Mouse (Mus musculus): ENCODE data around the gene Alpk3. TPM values are rescaled to one million over a fixed set of nuclear protein-coding genes. Genes with fewer than 3 reads are reported as not detected.

The Alpk3 gene
- total RNA-seq, 1 experiment, result 3.3 TPM

DNA sequence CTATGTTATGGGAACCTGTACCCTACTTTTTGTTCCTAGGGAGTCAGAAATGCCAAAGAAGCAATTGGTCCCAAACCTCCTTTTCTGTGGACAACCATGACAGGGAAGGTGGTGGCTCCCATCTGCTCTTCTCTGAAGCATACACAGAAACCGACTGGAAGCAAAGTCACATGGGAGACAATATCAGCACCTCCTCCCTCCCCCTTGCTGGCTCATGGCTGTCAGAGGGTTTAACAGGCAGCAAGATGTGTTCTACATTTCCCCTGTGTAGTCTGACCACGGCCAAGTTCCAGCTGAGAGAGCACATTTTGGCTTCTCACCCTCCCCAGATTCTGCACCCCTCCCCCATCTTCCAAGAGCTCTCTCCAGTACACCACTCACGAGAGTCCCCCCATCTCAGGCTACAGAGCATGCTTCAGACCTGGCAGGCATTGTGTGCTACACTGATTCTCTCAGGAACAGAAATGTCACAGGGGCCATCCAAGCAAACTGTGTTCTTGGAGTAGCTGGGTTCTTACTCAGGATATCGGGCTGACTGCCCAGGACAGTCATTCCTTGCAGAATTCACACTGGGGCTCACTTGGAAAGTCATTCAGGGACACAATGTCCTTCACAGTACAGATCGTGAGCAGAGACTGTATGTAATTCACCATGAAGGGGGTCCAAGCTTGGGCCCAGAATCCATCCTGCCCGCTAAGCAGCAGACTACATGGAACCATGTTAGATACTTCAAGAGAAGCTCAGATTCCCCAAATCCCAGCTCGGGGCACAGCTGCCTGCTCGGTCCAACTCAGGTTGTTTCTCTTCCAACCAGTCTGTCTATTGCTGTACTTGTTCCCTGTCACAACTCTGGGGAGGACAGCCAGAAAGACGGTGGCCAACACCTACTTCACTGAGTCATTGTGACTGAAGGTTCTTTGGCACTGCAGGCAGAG is 52.6 kb downstream of the Alpk3 start:
- Histone ChIP-seq H3K4me3 (ENCODE audit: insufficient read depth in 1 of 2, low read depth in 1 of 2, low read length in 2 of 2, poor library complexity in 1 of 2, severe bottlenecking in 1 of 2) (no peak overlapping the region), H3K9ac (ENCODE audit: insufficient read depth, low read depth, low read length, poor library complexity, severe bottlenecking) (no peak overlapping the region), H3K4me1 (ENCODE audit: control insufficient read depth in 2 of 2, insufficient read depth in 2 of 2, low read length in 2 of 2, poor library complexity in 1 of 2) (peaks cover 9 to 17% of the 10 kb centered on the region in 2 experiments; a peak in 3 of 4 replicates), H3K27ac (ENCODE audit: insufficient read depth, low read depth, low read length, poor library complexity, severe bottlenecking) (no peak overlapping the region), H3K9me3 (ENCODE audit: control insufficient read depth, insufficient read depth, low read depth, low read length) (no peaks in the 10 kb centered on the region), H3K36me3 (ENCODE audit: control insufficient read depth, insufficient read depth, low read length, poor library complexity, severe bottlenecking) (no peaks in the 10 kb centered on the region)
- DNase-seq (ENCODE audit: low read depth, low spot score), result no peak
- TF ChIP-seq MAFK (IDR thresholded peaks at IDR 0.05; ENCODE audit: insufficient read depth, low read depth, low read length) (no peak), HCFC1 (IDR thresholded peaks at IDR 0.05; ENCODE audit: borderline replicate concordance, insufficient read depth, low read length) (no peak), ZC3H11A (IDR thresholded peaks at IDR 0.05; ENCODE audit: borderline replicate concordance, low read depth, low read length) (no peak), ZNF384 (IDR thresholded peaks at IDR 0.05; ENCODE audit: low read depth, low read length) (no peak), CHD2 (IDR thresholded peaks at IDR 0.05; ENCODE audit: low read depth, low read length) (no peak)
- in situ Hi-C loops (cut with MboI; ENCODE audit: low sequenced_read_pairs in 2 of 2, unreplicated experiment in 2 of 2), result no loop called here

DNA sequence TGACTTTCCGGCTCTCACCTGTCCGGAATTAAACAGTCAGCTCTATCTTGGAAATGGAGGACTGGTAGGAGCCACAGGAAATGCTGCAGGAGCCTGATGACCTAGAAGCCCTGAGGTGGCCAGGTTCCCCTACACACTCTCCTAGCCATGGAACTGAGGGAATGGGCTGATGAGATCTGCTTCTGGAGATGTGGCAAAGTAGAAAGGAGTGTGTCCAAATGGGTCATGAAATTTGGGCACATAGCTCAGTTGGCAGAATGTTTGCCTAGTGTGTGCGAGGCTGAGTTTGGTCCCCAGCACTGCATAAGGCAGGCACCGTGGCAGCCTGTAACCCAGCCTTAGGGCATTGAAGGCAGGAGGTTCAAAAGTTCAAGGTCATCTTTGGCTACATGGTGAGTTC is 53.4 kb downstream of the Alpk3 start:
- no peaks in the 10 kb centered on the region for H3K9me3 ChIP-seq (ENCODE audit: control insufficient read depth, insufficient read depth, low read depth, low read length)
- H3K27ac ChIP-seq (ENCODE audit: insufficient read depth, low read depth, low read length, poor library complexity, severe bottlenecking), result no peak overlapping the region
- no peaks in the 10 kb centered on the region for H3K36me3 ChIP-seq (ENCODE audit: control insufficient read depth, insufficient read depth, low read length, poor library complexity, severe bottlenecking)
- no peak overlapping the region for H3K9ac ChIP-seq (ENCODE audit: insufficient read depth, low read depth, low read length, poor library complexity, severe bottlenecking)
- TF ChIP-seq HCFC1 (IDR thresholded peaks at IDR 0.05; ENCODE audit: borderline replicate concordance, insufficient read depth, low read length) (no peak), ZNF384 (IDR thresholded peaks at IDR 0.05; ENCODE audit: low read depth, low read length) (no peak), ZC3H11A (IDR thresholded peaks at IDR 0.05; ENCODE audit: borderline replicate concordance, low read depth, low read length) (no peak), CHD2 (IDR thresholded peaks at IDR 0.05; ENCODE audit: low read depth, low read length) (no peak), MAFK (IDR thresholded peaks at IDR 0.05; ENCODE audit: insufficient read depth, low read depth, low read length) (no peak)
- H3K4me3 ChIP-seq (ENCODE audit: insufficient read depth in 1 of 2, low read depth in 1 of 2, low read length in 2 of 2, poor library complexity in 1 of 2, severe bottlenecking in 1 of 2), result no peak overlapping the region
- in situ Hi-C loops (cut with MboI; ENCODE audit: low sequenced_read_pairs in 2 of 2, unreplicated experiment in 2 of 2), result no loop called here
- DNase-seq (ENCODE audit: low read depth, low spot score), result no peak
- peaks cover 9 to 17% of the 10 kb centered on the region in 2 experiments; a peak in 3 of 4 replicates for H3K4me1 ChIP-seq (ENCODE audit: control insufficient read depth in 2 of 2, insufficient read depth in 2 of 2, low read length in 2 of 2, poor library complexity in 1 of 2)

DNA sequence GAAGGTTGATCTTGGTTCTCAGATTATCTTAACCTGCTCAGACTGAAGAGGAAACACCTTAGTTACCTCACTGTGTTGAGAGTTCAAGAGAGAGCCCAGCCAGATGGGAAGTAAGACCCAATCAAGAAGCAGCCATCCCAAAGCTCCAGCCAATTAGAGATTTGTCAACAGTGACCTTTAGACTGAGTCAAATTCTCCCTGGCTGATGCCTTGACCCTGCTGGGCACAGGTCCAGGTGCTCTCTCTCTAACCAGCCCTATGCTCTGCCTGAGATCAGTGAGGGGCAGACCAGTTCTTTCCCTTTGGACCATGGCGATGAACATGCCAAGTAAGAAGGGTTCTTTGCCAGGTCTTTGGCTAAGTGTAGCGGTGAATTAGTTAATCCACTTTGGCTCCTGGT is 54.3 kb downstream of the Alpk3 start:
- no peak for TF ChIP-seq MAFK (IDR thresholded peaks at IDR 0.05; ENCODE audit: insufficient read depth, low read depth, low read length)
- TF ChIP-seq ZC3H11A (IDR thresholded peaks at IDR 0.05; ENCODE audit: borderline replicate concordance, low read depth, low read length), result no peak
- no peak for TF ChIP-seq CHD2 (IDR thresholded peaks at IDR 0.05; ENCODE audit: low read depth, low read length)
- TF ChIP-seq ZNF384 (IDR thresholded peaks at IDR 0.05; ENCODE audit: low read depth, low read length), result no peak
- no peak for TF ChIP-seq HCFC1 (IDR thresholded peaks at IDR 0.05; ENCODE audit: borderline replicate concordance, insufficient read depth, low read length)
- Histone ChIP-seq H3K36me3 (ENCODE audit: control insufficient read depth, insufficient read depth, low read length, poor library complexity, severe bottlenecking) (no peaks in the 10 kb centered on the region), H3K27ac (ENCODE audit: insufficient read depth, low read depth, low read length, poor library complexity, severe bottlenecking) (no peak overlapping the region), H3K9ac (ENCODE audit: insufficient read depth, low read depth, low read length, poor library complexity, severe bottlenecking) (no peak overlapping the region), H3K9me3 (ENCODE audit: control insufficient read depth, insufficient read depth, low read depth, low read length) (no peaks in the 10 kb centered on the region), H3K4me3 (ENCODE audit: insufficient read depth in 1 of 2, low read depth in 1 of 2, low read length in 2 of 2, poor library complexity in 1 of 2, severe bottlenecking in 1 of 2) (no peak overlapping the region), H3K4me1 (ENCODE audit: control insufficient read depth in 2 of 2, insufficient read depth in 2 of 2, low read length in 2 of 2, poor library complexity in 1 of 2) (peaks cover 9 to 17% of the 10 kb centered on the region in 2 experiments; a peak in 3 of 4 replicates)
- no peak for DNase-seq (ENCODE audit: low read depth, low spot score)
- in situ Hi-C loops (cut with MboI; ENCODE audit: low sequenced_read_pairs in 2 of 2, unreplicated experiment in 2 of 2), result no loop called here

DNA sequence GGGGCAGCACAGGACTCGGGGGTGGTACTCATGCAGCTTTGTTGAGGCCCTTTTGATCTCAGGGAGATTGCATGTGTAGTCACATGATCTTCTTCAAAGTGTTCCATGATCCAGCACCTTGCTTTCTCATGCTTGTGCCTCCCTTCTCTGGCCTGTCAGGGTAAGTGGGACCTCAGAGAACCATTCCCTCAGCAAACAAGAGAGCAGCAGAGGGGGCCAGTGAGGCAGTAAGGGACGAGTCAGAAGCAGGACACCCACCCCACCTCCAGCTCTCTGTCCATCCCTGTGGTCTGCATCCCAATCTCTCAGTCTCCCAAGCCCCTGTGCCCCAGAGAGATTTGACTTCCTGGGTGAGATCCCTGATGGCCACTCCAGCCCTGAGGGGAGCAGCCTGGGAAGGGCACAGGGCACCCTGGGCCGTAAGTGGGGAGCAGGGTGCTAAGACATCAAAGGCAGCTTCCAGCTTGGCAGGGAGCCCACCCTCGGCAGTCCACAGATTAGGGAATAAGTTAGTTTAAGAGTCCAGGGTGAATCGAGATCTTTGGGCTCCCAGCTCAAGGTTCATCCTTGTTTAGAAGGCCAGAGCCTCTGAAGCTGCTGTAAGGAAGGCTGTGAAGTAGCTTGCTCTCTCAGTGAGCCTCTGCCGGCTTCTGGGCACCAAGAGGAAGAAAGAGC is 55.4 kb downstream of the Alpk3 start:
- Histone ChIP-seq H3K9ac (ENCODE audit: insufficient read depth, low read depth, low read length, poor library complexity, severe bottlenecking) (no peak overlapping the region), H3K4me3 (ENCODE audit: insufficient read depth in 1 of 2, low read depth in 1 of 2, low read length in 2 of 2, poor library complexity in 1 of 2, severe bottlenecking in 1 of 2) (no peak overlapping the region), H3K9me3 (ENCODE audit: control insufficient read depth, insufficient read depth, low read depth, low read length) (no peaks in the 10 kb centered on the region), H3K36me3 (ENCODE audit: control insufficient read depth, insufficient read depth, low read length, poor library complexity, severe bottlenecking) (no peaks in the 10 kb centered on the region), H3K27ac (ENCODE audit: insufficient read depth, low read depth, low read length, poor library complexity, severe bottlenecking) (no peak overlapping the region), H3K4me1 (ENCODE audit: control insufficient read depth in 2 of 2, insufficient read depth in 2 of 2, low read length in 2 of 2, poor library complexity in 1 of 2) (peaks cover 9 to 17% of the 10 kb centered on the region in 2 experiments; a peak in 3 of 4 replicates)
- no peak for DNase-seq (ENCODE audit: low read depth, low spot score)
- in situ Hi-C loops (cut with MboI; ENCODE audit: low sequenced_read_pairs in 2 of 2, unreplicated experiment in 2 of 2), result no loop called here
- TF ChIP-seq HCFC1 (IDR thresholded peaks at IDR 0.05; ENCODE audit: borderline replicate concordance, insufficient read depth, low read length), result no peak
- TF ChIP-seq MAFK (IDR thresholded peaks at IDR 0.05; ENCODE audit: insufficient read depth, low read depth, low read length), result no peak
- no peak for TF ChIP-seq CHD2 (IDR thresholded peaks at IDR 0.05; ENCODE audit: low read depth, low read length)
- no peak for TF ChIP-seq ZNF384 (IDR thresholded peaks at IDR 0.05; ENCODE audit: low read depth, low read length)
- TF ChIP-seq ZC3H11A (IDR thresholded peaks at IDR 0.05; ENCODE audit: borderline replicate concordance, low read depth, low read length), result no peak

Data from ES-E14 (cell line).